Mouse (Mus musculus) small intestine, adult 2 months (tissue): ENCODE data around the gene Gm29106.
"Not testable (repeated sequence)": the region's sequence is repeated elsewhere in the genome, so short reads cannot be mapped to it uniquely, and the experiment has no call there.

Experiments
- CTCF ChIP-seq: fragments of 200-500 bp; IDR thresholded peaks from 2 replicates; pipeline ENCODE4 v1.5.1; 2012; ENCODE audit warnings: low read depth, mild to moderate bottlenecking, control low read depth, inconsistent platforms, low read length, moderate library complexity, mixed read lengths; ENCODE audit not compliant: insufficient replicate concordance, insufficient read length; ENCODE audit errors: extremely low read depth
- POLR2A ChIP-seq: fragments of 200-500 bp; IDR thresholded peaks from 2 replicates; pipeline ENCODE4 v1.6.1; 2012; ENCODE audit warnings: low read depth, mild to moderate bottlenecking, control low read depth, inconsistent platforms, low read length, moderate library complexity

DNA sequence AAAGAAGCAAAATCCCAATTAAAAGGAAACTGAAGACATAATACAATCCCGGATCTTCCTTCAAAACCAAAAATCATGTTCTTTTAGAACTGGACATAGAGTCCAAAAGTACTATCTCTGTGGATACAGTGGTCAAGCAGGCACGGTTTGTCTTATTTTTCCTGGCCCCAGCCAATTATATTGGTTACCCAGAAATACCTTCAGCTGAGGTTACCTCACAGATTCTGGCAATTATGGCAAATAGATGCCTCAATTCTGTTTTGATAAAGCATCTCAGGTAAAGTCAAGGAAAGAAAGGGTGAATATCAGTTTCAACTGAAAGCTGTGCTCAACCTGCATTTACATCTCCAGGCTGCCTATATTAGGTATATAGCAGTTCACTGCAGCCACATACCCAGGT lies at the start of gene Gm29106:
- TF ChIP-seq CTCF, POLR2A: not testable (repeated sequence)
